Mouse (Mus musculus) G1E (cell line): Measurements from ENCODE around the gene Gm3646. TPM values are rescaled to one million over a fixed set of nuclear protein-coding genes. Genes with fewer than 3 reads are reported as not detected.

ENCODE experiments used
- ATAC-seq: 2 replicates; pipeline ENCODE4 v1.8.0; 2016; ENCODE audit warnings: mild to moderate bottlenecking; ENCODE audit not compliant: insufficient number of reproducible peaks, poor library complexity, low FRiP score, severe bottlenecking; ENCODE audit errors: extremely low read depth
- DNase-seq: peaks from one replicate; pipeline ENCODE4 v3.0.0; 2012; ENCODE audit warnings: low spot score
- H3K27me3 ChIP-seq: 2 replicates; pipeline ENCODE4 v1.6.1; 2012; ENCODE audit warnings: mild to moderate bottlenecking, low read length, inconsistent platforms; ENCODE audit not compliant: insufficient read depth
- H3K36me3 ChIP-seq: replicated peaks from 2 replicates; pipeline ENCODE3; 2012; ENCODE audit warnings: mild to moderate bottlenecking, inconsistent platforms
- H3K4me1 ChIP-seq: 2 replicates; pipeline ENCODE4 v1.6.1; 2012; ENCODE audit warnings: low read depth, low read length, inconsistent platforms, mixed read lengths; ENCODE audit not compliant: insufficient read depth
- H3K4me3 ChIP-seq: 2 replicates; pipeline ENCODE4 v1.5.1; 2012; ENCODE audit warnings: low read depth, mild to moderate bottlenecking, inconsistent platforms, low read length, moderate library complexity, mixed read lengths
- H3K9me3 ChIP-seq: replicated peaks from 2 replicates; pipeline ENCODE4 v1.6.1; 2012; ENCODE audit warnings: inconsistent platforms
- CTCF ChIP-seq: IDR thresholded peaks from 2 replicates; pipeline ENCODE4 v1.5.1; 2012; ENCODE audit warnings: low read depth, low read length, inconsistent platforms, mixed read lengths
- GATA1 ChIP-seq: IDR thresholded peaks from 2 replicates; pipeline ENCODE4 v1.6.1; 2012; ENCODE audit warnings: borderline replicate concordance, low read length, inconsistent platforms, mixed read lengths
- GATA2 ChIP-seq: IDR thresholded peaks from 2 replicates; pipeline ENCODE4 v1.6.1; 2012; ENCODE audit warnings: low read depth, low read length, inconsistent platforms, borderline replicate concordance
- POLR2AphosphoS5 ChIP-seq: IDR thresholded peaks from 2 replicates; pipeline ENCODE4 v1.6.1; 2012; ENCODE audit warnings: low read depth, low read length, inconsistent platforms; ENCODE audit not compliant: insufficient replicate concordance
- TAL1 ChIP-seq: conservative IDR thresholded peaks from 2 replicates; pipeline ENCODE4 v1.6.1; 2012; ENCODE audit warnings: low read depth, low read length, inconsistent platforms, mixed read lengths
- polyA plus RNA-seq: library from polyadenylated mRNA; stranded (reverse); fragments of >175 nt; gene quantifications from 2 replicates; pipeline ENCODE4 v1.2.3, GENCODE M21; 2012
- total RNA-seq, 2 experiments: library from RNA; stranded (forward) in 1 of 2; stranded (reverse) in 1 of 2; fragments of 200-1000 nt in 1 of 2; fragments of >200 nt in 1 of 2; fragmentation: Nextera tagmentation in 1 of 2; gene quantifications; 2 replicates each; pipeline ENCODE4 v1.2.3; 2014 to 2017

Gm3646 gene
- total and polyA plus RNA-seq, 3 experiments = not detected

GRCm38 (mm10) chr1:39760181-39760715, 44.9 kb downstream of the Gm3646 start:
- no peaks in the 10 kb centered on the region for H3K36me3 ChIP-seq
- no peak overlapping the region for H3K4me3 ChIP-seq
- H3K9me3 ChIP-seq = no peaks in the 10 kb centered on the region
- peaks cover 8% of the 10 kb centered on the region for H3K27me3 ChIP-seq
- ATAC-seq = no peak
- no peak for TF ChIP-seq GATA2
- no peak for TF ChIP-seq TAL1
- no peak for TF ChIP-seq CTCF
- DNase-seq = no peak
- H3K4me1 ChIP-seq = no peaks in the 10 kb centered on the region

- ATAC-seq (no peak), DNase-seq (no peak)
- Histone ChIP-seq H3K27me3 (peaks cover 8% of the 10 kb centered on the region), H3K36me3 (no peaks in the 10 kb centered on the region), H3K4me3 (no peak overlapping the region), H3K9me3 (no peaks in the 10 kb centered on the region), H3K4me1 (no peaks in the 10 kb centered on the region)
- TF ChIP-seq POLR2AphosphoS5 = no peak
- TF ChIP-seq GATA1 = no peak
- no peak for TF ChIP-seq GATA2
- TF ChIP-seq TAL1 = no peak
- no peak for TF ChIP-seq CTCF
Observed at GRCm38 (mm10) chr1:39759231-39760175, 45.6 kb downstream of the Gm3646 start.

- DNase-seq (no peak), ATAC-seq (no peak)
- Histone ChIP-seq H3K9me3 (no peaks in the 10 kb centered on the region), H3K36me3 (no peaks in the 10 kb centered on the region), H3K4me1 (no peaks in the 10 kb centered on the region), H3K27me3 (peaks cover 8% of the 10 kb centered on the region), H3K4me3 (no peak overlapping the region)
- TF ChIP-seq GATA2 (no peak), POLR2AphosphoS5 (no peak), GATA1 (no peak), CTCF (no peak), TAL1 (no peak)
Observed at GRCm38 (mm10) chr1:39758244-39758643, 46.9 kb downstream of the Gm3646 start.

GRCm38 (mm10) chr1:39756952-39757351, 48.2 kb downstream of the Gm3646 start:
- no peak for ATAC-seq
- Histone ChIP-seq H3K9me3 (no peaks in the 10 kb centered on the region), H3K4me1 (no peaks in the 10 kb centered on the region), H3K36me3 (no peaks in the 10 kb centered on the region), H3K4me3 (no peak overlapping the region), H3K27me3 (peaks cover 6% of the 10 kb centered on the region)
- TF ChIP-seq POLR2AphosphoS5 (no peak), GATA1 (no peak), TAL1 (no peak), CTCF (no peak), GATA2 (no peak)
- no peak for DNase-seq

GRCm38 (mm10) chr1:39754224-39754957, 50.7 kb downstream of the Gm3646 start:
- Histone ChIP-seq H3K4me3 (no peak overlapping the region), H3K27me3 (no peaks in the 10 kb centered on the region)
- ATAC-seq = no peak

More at GRCm38 (mm10) chr1:39754224-39754957, 50.7 kb downstream of the Gm3646 start:
- no peak for DNase-seq
- Histone ChIP-seq H3K36me3 (no peaks in the 10 kb centered on the region), H3K4me1 (no peaks in the 10 kb centered on the region), H3K9me3 (no peaks in the 10 kb centered on the region)
- TF ChIP-seq CTCF (no peak), TAL1 (no peak), POLR2AphosphoS5 (no peak), GATA1 (no peak), GATA2 (no peak)

Other genes starting within 250 kb of the Gm3646 start
- 67.1 and 74.4 TPM in 2 replicates for gene Rnf149, start 227.9 kb downstream of the Gm3646 start, total RNA-seq (2014; fragmentation: Nextera tagmentation)
- 93.6 and 108 TPM in 2 replicates for gene Rnf149, start 227.9 kb downstream of the Gm3646 start, total RNA-seq (2017)
- gene Rnf149, start 227.9 kb downstream of the Gm3646 start, polyA plus RNA-seq = 86.8 and 106 TPM in 2 replicates
- not detected in 2 replicates for gene Creg2, start 153.9 kb downstream of the Gm3646 start, total RNA-seq (2014; fragmentation: Nextera tagmentation)
- gene Creg2, start 153.9 kb downstream of the Gm3646 start, total RNA-seq (2017) = 0.05 and 0.06 TPM in 2 replicates
- not detected in 2 replicates for gene Creg2, start 153.9 kb downstream of the Gm3646 start, polyA plus RNA-seq
- not detected in 2 replicates for gene Rfx8, start 84.3 kb downstream of the Gm3646 start, total RNA-seq (2014; fragmentation: Nextera tagmentation)
- 0.22 TPM in 1 of 2 replicates, not detected in the other for gene Rfx8, start 84.3 kb downstream of the Gm3646 start, total RNA-seq (2017)
- gene Rfx8, start 84.3 kb downstream of the Gm3646 start, polyA plus RNA-seq = not detected in 2 replicates
- gene Map4k4, start 95.6 kb upstream of the Gm3646 start, total RNA-seq (2014; fragmentation: Nextera tagmentation) = not detected in 2 replicates
- 0.93 TPM in 2 replicates for gene Map4k4, start 95.6 kb upstream of the Gm3646 start, total RNA-seq (2017)
- 0.01 TPM in 1 of 2 replicates, not detected in the other for gene Map4k4, start 95.6 kb upstream of the Gm3646 start, polyA plus RNA-seq